Mouse (Mus musculus) megakaryocyte-erythroid progenitor cell, adult 5-6 weeks (primary cell): ENCODE results near the gene Ankrd2. TPM values are rescaled to one million over a fixed set of nuclear protein-coding genes. Genes with fewer than 3 reads are reported as not detected.
A peak's percentile ranks its signal among the peaks of the same experiment; 100 is the strongest.

Experiments used
- ATAC-seq: replicated peaks from 2 replicates; pipeline ENCODE4 v1.8.0; 2016; ENCODE audit warnings: mild to moderate bottlenecking, inconsistent platforms; ENCODE audit not compliant: severe bottlenecking, poor library complexity, low FRiP score, low TSS enrichment
- total RNA-seq, 2 experiments: library from RNA; stranded (forward) in 1 of 2; stranded (reverse) in 1 of 2; fragments of 200-1000, 215-1000 nt in 1 of 2; fragments of >200 nt in 1 of 2; fragmentation: Nextera tagmentation in 1 of 2; gene quantifications; 2 replicates each; pipeline ENCODE4 v1.2.3; 2014 to 2017

Gene Ankrd2
- total RNA-seq, 2 experiments from 2014 or later = not detected

- peak; percentile 88 for ATAC-seq
Measured at GRCm38 (mm10) chr19:42045269-42046102, 9.7 kb downstream of the Ankrd2 start, which contains the start of gene Hoga1. Hoga1 (plus strand) TSS chr19:42045610.

GRCm38 (mm10) chr19:42050251-42050650 lies 14.5 kb downstream of the Ankrd2 start:
- no peak for ATAC-seq

- no peak for ATAC-seq
Measured at GRCm38 (mm10) chr19:42051351-42051750, 15.6 kb downstream of the Ankrd2 start.

- no peak for ATAC-seq
Measured at GRCm38 (mm10) chr19:42051948-42052347, 16.1 kb downstream of the Ankrd2 start, which contains the start of gene 4933411K16Rik. 4933411K16Rik (plus strand) TSS chr19:42052248.

GRCm38 (mm10) chr19:42054255-42054654 lies 18.5 kb downstream of the Ankrd2 start:
- no peak for ATAC-seq

GRCm38 (mm10) chr19:42055881-42056280 lies 20.1 kb downstream of the Ankrd2 start:
- ATAC-seq = no peak

GRCm38 (mm10) chr19:42056719-42057409 lies 21.1 kb downstream of the Ankrd2 start:
- no peak for ATAC-seq

- ATAC-seq = no peak
Measured at GRCm38 (mm10) chr19:42058426-42058825, 22.6 kb downstream of the Ankrd2 start.

GRCm38 (mm10) chr19:42061443-42061842 lies 25.6 kb downstream of the Ankrd2 start:
- no peak for ATAC-seq

GRCm38 (mm10) chr19:42068441-42069240 lies 32.8 kb downstream of the Ankrd2 start:
- no peak for ATAC-seq

- no peak for ATAC-seq
Measured at GRCm38 (mm10) chr19:42069241-42069525, 33.4 kb downstream of the Ankrd2 start.

- no peak for ATAC-seq
Measured at GRCm38 (mm10) chr19:42071221-42071620, 35.4 kb downstream of the Ankrd2 start.

GRCm38 (mm10) chr19:42071886-42072608 lies 36.2 kb downstream of the Ankrd2 start:
- ATAC-seq = no peak

GRCm38 (mm10) chr19:42072802-42073201 lies 37.0 kb downstream of the Ankrd2 start:
- no peak for ATAC-seq

GRCm38 (mm10) chr19:42075051-42075450 lies 39.3 kb downstream of the Ankrd2 start:
- ATAC-seq = no peak

- no peak for ATAC-seq
Measured at GRCm38 (mm10) chr19:42075992-42076391, 40.2 kb downstream of the Ankrd2 start.

GRCm38 (mm10) chr19:42078566-42078965 lies 42.8 kb downstream of the Ankrd2 start:
- no peak for ATAC-seq

GRCm38 (mm10) chr19:42079006-42079405 lies 43.2 kb downstream of the Ankrd2 start:
- ATAC-seq = no peak

GRCm38 (mm10) chr19:42079950-42080349 lies 44.1 kb downstream of the Ankrd2 start:
- no peak for ATAC-seq
